Mouse (Mus musculus) bone marrow macrophage, adult 2 months (primary cell): ENCODE results near the gene Marc2.

Source experiments
- CTCF ChIP-seq: IDR thresholded peaks from 2 replicates; pipeline ENCODE4 v1.5.1; 2012; ENCODE audit warnings: low read depth, mild to moderate bottlenecking, low read length, moderate library complexity
- POLR2A ChIP-seq: IDR thresholded peaks from 2 replicates; pipeline ENCODE4 v1.6.1; 2012; ENCODE audit warnings: mild to moderate bottlenecking, low read depth, low read length, borderline replicate concordance

DNA sequence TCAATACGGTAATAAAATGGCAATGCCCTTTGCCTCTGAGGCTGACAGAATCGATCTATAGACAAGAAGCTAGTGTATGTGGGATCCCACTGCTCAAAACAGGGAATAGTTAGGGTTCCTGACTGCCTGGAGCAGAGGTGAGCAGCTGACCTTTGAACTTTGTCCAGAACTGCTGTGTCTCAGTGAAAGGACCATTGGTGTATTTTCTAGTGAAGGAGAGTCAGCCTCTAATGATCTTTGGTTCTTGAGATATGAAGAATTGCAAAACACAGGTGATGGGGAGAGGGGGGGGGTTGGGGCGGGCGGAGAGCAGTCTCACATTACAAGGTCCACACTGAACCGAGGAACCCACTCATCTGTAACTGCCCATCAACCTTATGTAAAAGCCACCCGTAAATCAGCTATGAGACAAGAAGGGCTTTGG lies 36.7 kb downstream of the Marc2 start:
- TF ChIP-seq POLR2A: no peak
- no peak for TF ChIP-seq CTCF
